Mouse (Mus musculus): Measurements from ENCODE around the gene Lactb. TPM values are rescaled to one million over a fixed set of nuclear protein-coding genes. Genes with fewer than 3 reads are reported as not detected.

Gene Lactb
- total and polyA plus RNA-seq, 3 experiments, result 14.6 to 29.4 (median 23.7) TPM

DNA sequence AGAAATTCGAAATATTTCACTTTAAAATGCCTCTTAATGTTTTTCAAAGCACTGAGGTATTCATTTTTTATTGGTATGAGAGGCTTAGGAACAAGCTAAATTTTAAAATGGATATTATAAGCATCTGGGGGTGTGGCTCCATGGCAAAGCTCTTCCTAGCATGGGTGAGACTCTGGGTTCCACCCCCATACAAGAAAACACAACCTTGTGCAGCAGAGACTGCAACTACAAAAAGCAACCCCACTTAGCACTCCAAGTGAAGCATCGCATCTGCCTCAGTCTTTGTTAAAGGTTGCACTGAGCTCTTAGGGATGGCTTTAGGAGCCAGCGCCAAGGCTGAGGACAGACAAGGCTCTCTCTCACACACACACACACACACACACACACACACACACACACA lies 13.8 kb downstream of the Lactb start:
- no peak overlapping the region for H3K4me3 ChIP-seq (replicated peaks in 1 of 3; ENCODE audit: low read depth in 2 of 3, low read length in 2 of 3, poor library complexity in 1 of 3)
- TF ChIP-seq GABPA (IDR thresholded peaks at IDR 0.05; ENCODE audit: insufficient replicate concordance, low read depth, low read length), result no peak
- TF ChIP-seq CHD2 (IDR thresholded peaks at IDR 0.05; ENCODE audit: low read length), result no peak
- no peak for TF ChIP-seq E2F4 (IDR thresholded peaks at IDR 0.05; ENCODE audit: insufficient replicate concordance, low read depth, low read length)
- no peak for TF ChIP-seq IRF4 (IDR thresholded peaks at IDR 0.05; ENCODE audit: low read depth, low read length)
- no peak for TF ChIP-seq ZKSCAN1 (IDR thresholded peaks at IDR 0.05; ENCODE audit: borderline replicate concordance, low read depth, low read length)
- no peak for TF ChIP-seq ZNF384 (IDR thresholded peaks at IDR 0.05; ENCODE audit: low read depth, low read length)
- no peak for TF ChIP-seq BHLHE40 (IDR thresholded peaks at IDR 0.05; ENCODE audit: low read depth, low read length)
- no peak for TF ChIP-seq EP300 (IDR thresholded peaks at IDR 0.05; ENCODE audit: low read length)
- no peak for TF ChIP-seq MXI1 (IDR thresholded peaks at IDR 0.05; ENCODE audit: low read depth, low read length)
- no peak for TF ChIP-seq NRF1 (IDR thresholded peaks at IDR 0.05; ENCODE audit: low read depth, low read length)
- no peak for TF ChIP-seq JUND (conservative IDR thresholded peaks at IDR 0.05; ENCODE audit: low read depth, low read length)
- in situ Hi-C loops (cut with MboI; ENCODE audit: low pct_ligation_motif_present, low pct_unique_long_range_greater_than_20kb, low sequenced_read_pairs), result no loop called here
- H3K4me2 ChIP-seq (ENCODE audit: insufficient read depth, low read depth, poor library complexity, severe bottlenecking), result no peak overlapping the region
- DNase-seq (ENCODE audit: extremely low read depth), result no peak
- H3K27me3 ChIP-seq (replicated peaks), result no peaks in the 10 kb centered on the region
- no peaks in the 10 kb centered on the region for H3K79me2 ChIP-seq (replicated peaks; ENCODE audit: control insufficient read depth, extremely low read depth, insufficient read depth, poor library complexity, severe bottlenecking)
- peaks cover 0 to 50% of the 10 kb centered on the region in 2 experiments for H3K36me3 ChIP-seq (replicated peaks in 1 of 2; ENCODE audit: control insufficient read depth in 1 of 2, insufficient read depth in 1 of 2, low read length in 1 of 2)
- H3K9me3 ChIP-seq (replicated peaks; ENCODE audit: low read length), result no peaks in the 10 kb centered on the region
- no peak overlapping the region for H3K9ac ChIP-seq (ENCODE audit: insufficient read depth, low read depth)
- dilution Hi-C loops (cut with MboI; ENCODE audit: extremely low pct_ligation_motif_present, extremely low pct_unique_long_range_greater_than_20kb, low sequenced_read_pairs), result no loop called here
- no peak overlapping the region for H3K27ac ChIP-seq (ENCODE audit: insufficient read depth, low read depth)
- H3K4me1 ChIP-seq (ENCODE audit: control insufficient read depth in 1 of 2, insufficient read depth in 2 of 2), result no peaks in the 10 kb centered on the region; a peak in 1 of 4 replicates

DNA sequence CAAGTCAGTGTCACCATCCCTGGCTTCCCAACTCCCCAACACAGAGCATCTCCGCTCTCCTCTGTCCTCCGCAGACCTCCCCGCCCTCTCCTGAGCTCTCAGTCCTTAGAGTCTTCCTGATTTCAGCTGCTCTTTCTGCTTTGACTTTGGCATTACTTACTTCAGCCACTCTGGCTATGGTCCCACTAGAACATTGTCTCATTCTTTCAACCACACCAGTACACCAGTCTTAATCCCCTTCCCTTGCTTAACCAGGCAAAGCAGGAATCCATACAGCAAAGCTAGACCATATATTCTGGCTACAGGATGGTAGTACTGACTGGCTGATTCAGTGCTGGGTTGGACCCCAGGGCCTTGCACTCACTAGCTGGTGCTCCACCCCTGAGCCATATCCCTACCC lies 17.8 kb downstream of the Lactb start:
- dilution Hi-C loops (cut with MboI; ENCODE audit: extremely low pct_ligation_motif_present, extremely low pct_unique_long_range_greater_than_20kb, low sequenced_read_pairs) (no loop called here), in situ Hi-C loops (cut with MboI; ENCODE audit: low pct_ligation_motif_present, low pct_unique_long_range_greater_than_20kb, low sequenced_read_pairs) (no loop called here)
- H3K4me1 ChIP-seq (ENCODE audit: control insufficient read depth in 1 of 2, insufficient read depth in 2 of 2), result no peaks in the 10 kb centered on the region
- H3K27ac ChIP-seq (ENCODE audit: insufficient read depth, low read depth), result no peak overlapping the region
- no peak overlapping the region for H3K4me2 ChIP-seq (ENCODE audit: insufficient read depth, low read depth, poor library complexity, severe bottlenecking)
- H3K36me3 ChIP-seq (replicated peaks in 1 of 2; ENCODE audit: control insufficient read depth in 1 of 2, insufficient read depth in 1 of 2, low read length in 1 of 2), result peaks cover 3 to 47% of the 10 kb centered on the region in 2 experiments
- H3K4me3 ChIP-seq (replicated peaks in 1 of 3; ENCODE audit: low read depth in 2 of 3, low read length in 2 of 3, poor library complexity in 1 of 3), result no peak overlapping the region
- H3K79me2 ChIP-seq (replicated peaks; ENCODE audit: control insufficient read depth, extremely low read depth, insufficient read depth, poor library complexity, severe bottlenecking), result no peaks in the 10 kb centered on the region
- H3K9ac ChIP-seq (ENCODE audit: insufficient read depth, low read depth), result no peak overlapping the region
- no peak for DNase-seq (ENCODE audit: extremely low read depth)
- H3K9me3 ChIP-seq (replicated peaks; ENCODE audit: low read length), result no peaks in the 10 kb centered on the region
- H3K27me3 ChIP-seq (replicated peaks), result no peaks in the 10 kb centered on the region
- TF ChIP-seq CTCF (conservative IDR thresholded peaks at IDR 0.05 in 1 of 2, IDR thresholded peaks at IDR 0.05 in 1 of 2; ENCODE audit: low read depth in 2 of 2, low read length in 2 of 2) (no peak), RCOR1 (conservative IDR thresholded peaks at IDR 0.05; ENCODE audit: low read depth, low read length) (no peak), ZC3H11A (IDR thresholded peaks at IDR 0.05; ENCODE audit: low read depth, low read length) (no peak), MAZ (IDR thresholded peaks at IDR 0.05; ENCODE audit: low read depth, low read length) (no peak), MAFK (IDR thresholded peaks at IDR 0.05; ENCODE audit: insufficient replicate concordance, low read length) (no peak), ELF1 (IDR thresholded peaks at IDR 0.05; ENCODE audit: low read depth, low read length) (no peak), JUND (conservative IDR thresholded peaks at IDR 0.05; ENCODE audit: low read depth, low read length) (no peak), RAD21 (IDR thresholded peaks at IDR 0.05; ENCODE audit: low read depth, low read length) (no peak), TCF12 (IDR thresholded peaks at IDR 0.05; ENCODE audit: low read depth, low read length) (no peak), E2F4 (IDR thresholded peaks at IDR 0.05; ENCODE audit: insufficient replicate concordance, low read depth, low read length) (no peak), NRF1 (IDR thresholded peaks at IDR 0.05; ENCODE audit: low read depth, low read length) (no peak), TBP (conservative IDR thresholded peaks at IDR 0.05; ENCODE audit: low read depth, low read length) (no peak), POLR2A (IDR thresholded peaks at IDR 0.05; ENCODE audit: low read depth, low read length) (no peak)

All from CH12.LX (cell line).